Mouse (Mus musculus): ENCODE measurements around the gene Arhgap27. TPM values are rescaled to one million over a fixed set of nuclear protein-coding genes. Genes with fewer than 3 reads are reported as not detected.

Arhgap27 gene
- polyA plus RNA-seq, 1 experiment from 2014 or later, result 4.6 TPM

GRCm38 (mm10) chr11:103352239-103352814 lies 11.2 kb downstream of the Arhgap27 start:
- Histone ChIP-seq H3K27ac (replicated peaks) (no peak overlapping the region), H3K36me3 (no peaks in the 10 kb centered on the region), H3K4me3 (no peak overlapping the region), H3K4me1 (replicated peaks) (peaks cover 6% of the 10 kb centered on the region), H3K27me3 (peaks cover 3% of the 10 kb centered on the region; the same call in 1 of the 2 replicates), H3K9ac (no peak overlapping the region), H3K9me3 (no peaks in the 10 kb centered on the region), H3K4me2 (no peak overlapping the region)
- no peak for ATAC-seq (ENCODE audit: low FRiP score, low read depth)
- WGBS, result 84% methylated on average over 5 of the region's 5 CpGs

GRCm38 (mm10) chr11:103350711-103351315 lies 12.7 kb downstream of the Arhgap27 start:
- Histone ChIP-seq H3K9ac (no peak overlapping the region), H3K4me3 (no peak overlapping the region), H3K27ac (replicated peaks) (no peak overlapping the region), H3K36me3 (no peaks in the 10 kb centered on the region), H3K9me3 (no peaks in the 10 kb centered on the region), H3K27me3 (no peaks in the 10 kb centered on the region), H3K4me1 (replicated peaks) (peaks cover 2% of the 10 kb centered on the region), H3K4me2 (no peak overlapping the region)
- ATAC-seq (ENCODE audit: low FRiP score, low read depth), result no peak
- WGBS, result 91% methylated on average over 12 of the region's 12 CpGs

GRCm38 (mm10) chr11:103349699-103350098 lies 13.8 kb downstream of the Arhgap27 start:
- H3K9me3 ChIP-seq, result no peaks in the 10 kb centered on the region
- WGBS, result 93% methylated on average over 2 of the region's 2 CpGs
- H3K9ac ChIP-seq, result no peak overlapping the region
- H3K27me3 ChIP-seq, result no peaks in the 10 kb centered on the region
- no peaks in the 10 kb centered on the region for H3K36me3 ChIP-seq
- H3K4me3 ChIP-seq, result no peak overlapping the region
- no peak overlapping the region for H3K4me2 ChIP-seq
- ATAC-seq (ENCODE audit: low FRiP score, low read depth), result no peak
- H3K4me1 ChIP-seq (replicated peaks), result no peaks in the 10 kb centered on the region
- no peak overlapping the region for H3K27ac ChIP-seq (replicated peaks)

- Histone ChIP-seq H3K27ac (replicated peaks) (no peak overlapping the region), H3K9ac (no peak overlapping the region), H3K4me2 (no peak overlapping the region), H3K27me3 (no peaks in the 10 kb centered on the region), H3K36me3 (no peaks in the 10 kb centered on the region), H3K9me3 (no peaks in the 10 kb centered on the region), H3K4me3 (no peak overlapping the region), H3K4me1 (replicated peaks) (no peaks in the 10 kb centered on the region)
- no peak for ATAC-seq (ENCODE audit: low FRiP score, low read depth)
- WGBS, result 81% methylated on average over 5 of the region's 5 CpGs
Observed at GRCm38 (mm10) chr11:103346657-103347056, 16.8 kb downstream of the Arhgap27 start.

GRCm38 (mm10) chr11:103346236-103346635 lies 17.3 kb downstream of the Arhgap27 start:
- H3K9ac ChIP-seq, result no peak overlapping the region
- WGBS, result 77% methylated on average over 7 of the region's 7 CpGs
- no peaks in the 10 kb centered on the region for H3K27me3 ChIP-seq
- H3K27ac ChIP-seq (replicated peaks), result no peak overlapping the region
- H3K4me1 ChIP-seq (replicated peaks), result no peaks in the 10 kb centered on the region
- H3K36me3 ChIP-seq, result no peaks in the 10 kb centered on the region
- ATAC-seq (ENCODE audit: low FRiP score, low read depth), result no peak
- H3K4me3 ChIP-seq, result no peak overlapping the region
- no peak overlapping the region for H3K4me2 ChIP-seq
- no peaks in the 10 kb centered on the region for H3K9me3 ChIP-seq

GRCm38 (mm10) chr11:103345408-103346091 lies 17.9 kb downstream of the Arhgap27 start:
- no peak for ATAC-seq (ENCODE audit: low FRiP score, low read depth)
- H3K4me3 ChIP-seq, result no peak overlapping the region
- no peak overlapping the region for H3K9ac ChIP-seq
- no peaks in the 10 kb centered on the region for H3K9me3 ChIP-seq
- H3K36me3 ChIP-seq, result no peaks in the 10 kb centered on the region
- H3K4me2 ChIP-seq, result no peak overlapping the region
- H3K27me3 ChIP-seq, result no peaks in the 10 kb centered on the region
- no peaks in the 10 kb centered on the region for H3K4me1 ChIP-seq (replicated peaks)
- WGBS, result 79% methylated on average over 7 of the region's 7 CpGs
- no peak overlapping the region for H3K27ac ChIP-seq (replicated peaks)

GRCm38 (mm10) chr11:103344494-103345332 lies 18.8 kb downstream of the Arhgap27 start:
- 76% methylated on average over 19 of the region's 19 CpGs for WGBS
- H3K4me3 ChIP-seq, result no peak overlapping the region
- ATAC-seq (ENCODE audit: low FRiP score, low read depth), result no peak
- no peaks in the 10 kb centered on the region for H3K36me3 ChIP-seq
- no peak overlapping the region for H3K9ac ChIP-seq
- no peak overlapping the region for H3K4me2 ChIP-seq
- no peaks in the 10 kb centered on the region for H3K9me3 ChIP-seq
- no peaks in the 10 kb centered on the region for H3K27me3 ChIP-seq
- no peaks in the 10 kb centered on the region for H3K4me1 ChIP-seq (replicated peaks)
- H3K27ac ChIP-seq (replicated peaks), result no peak overlapping the region

- Histone ChIP-seq H3K4me3 (no peak overlapping the region), H3K27me3 (no peaks in the 10 kb centered on the region), H3K9ac (no peak overlapping the region), H3K27ac (replicated peaks) (no peak overlapping the region), H3K4me1 (replicated peaks) (no peaks in the 10 kb centered on the region), H3K9me3 (no peaks in the 10 kb centered on the region), H3K36me3 (no peaks in the 10 kb centered on the region), H3K4me2 (no peak overlapping the region)
- 88% methylated on average over 1 of the region's 1 CpGs for WGBS
- no peak for ATAC-seq (ENCODE audit: low FRiP score, low read depth)
Observed at GRCm38 (mm10) chr11:103343881-103344280, 19.6 kb downstream of the Arhgap27 start.

- H3K4me2 ChIP-seq, result no peak overlapping the region
- H3K9me3 ChIP-seq, result no peaks in the 10 kb centered on the region
- no peak overlapping the region for H3K4me3 ChIP-seq
- no peak for ATAC-seq (ENCODE audit: low FRiP score, low read depth)
- H3K27ac ChIP-seq (replicated peaks), result no peak overlapping the region
- 93% methylated on average over 6 of the region's 6 CpGs for WGBS
- H3K9ac ChIP-seq, result no peak overlapping the region
- H3K36me3 ChIP-seq, result no peaks in the 10 kb centered on the region
- no peaks in the 10 kb centered on the region for H3K4me1 ChIP-seq (replicated peaks)
- no peaks in the 10 kb centered on the region for H3K27me3 ChIP-seq
Observed at GRCm38 (mm10) chr11:103343063-103343462, 20.4 kb downstream of the Arhgap27 start.

- WGBS, result 45% methylated on average over 7 of the region's 7 CpGs
- ATAC-seq (ENCODE audit: low FRiP score, low read depth), result no peak
- no peak overlapping the region for H3K4me3 ChIP-seq
- H3K27me3 ChIP-seq, result no peaks in the 10 kb centered on the region
- H3K27ac ChIP-seq (replicated peaks), result no peak overlapping the region
- H3K9me3 ChIP-seq, result no peaks in the 10 kb centered on the region
- H3K4me2 ChIP-seq, result 0 out of 2 replicates have a peak overlapping the region, but pooled peaks have one; percentile 45
- no peaks in the 10 kb centered on the region for H3K4me1 ChIP-seq (replicated peaks)
- no peak overlapping the region for H3K9ac ChIP-seq
- H3K36me3 ChIP-seq, result no peaks in the 10 kb centered on the region
Observed at GRCm38 (mm10) chr11:103340677-103341076, 22.8 kb downstream of the Arhgap27 start.

GRCm38 (mm10) chr11:103340130-103340529 lies 23.4 kb downstream of the Arhgap27 start:
- Histone ChIP-seq H3K4me2 (peak overlapping the region; percentile 45), H3K27me3 (no peaks in the 10 kb centered on the region), H3K27ac (replicated peaks) (no peak overlapping the region), H3K9ac (no peak overlapping the region), H3K36me3 (no peaks in the 10 kb centered on the region), H3K9me3 (no peaks in the 10 kb centered on the region), H3K4me3 (peak overlapping the region; percentile 17), H3K4me1 (replicated peaks) (no peaks in the 10 kb centered on the region)
- no peak for ATAC-seq (ENCODE audit: low FRiP score, low read depth)
- 73% methylated on average over 19 of the region's 19 CpGs for WGBS
